Mouse (Mus musculus) hematopoietic stem cell, adult 5-6 weeks (primary cell): ENCODE measurements at regions not wholly inside any gene's neighbourhood (a gene's known extent, or its start where the extent isn't known, plus 50 kb on each side); places are given as distances from the start of the nearest gene placed in this dataset.

Source experiments
- ATAC-seq, 2 experiments: fragments of 125-278 bp in 1 of 2; replicated peaks in 1 of 2; 2 replicates each; pipeline ENCODE4 v1.8.0; 2016 to 2017; ENCODE audit warnings: inconsistent platforms in 2 of 2, mild to moderate bottlenecking in 2 of 2, moderate number of reproducible peaks in 2 of 2, low read depth in 1 of 2, moderate TSS enrichment in 1 of 2; ENCODE audit not compliant: low FRiP score in 2 of 2, poor library complexity in 2 of 2, severe bottlenecking in 2 of 2, insufficient read depth in 1 of 2, low TSS enrichment in 1 of 2

DNA sequence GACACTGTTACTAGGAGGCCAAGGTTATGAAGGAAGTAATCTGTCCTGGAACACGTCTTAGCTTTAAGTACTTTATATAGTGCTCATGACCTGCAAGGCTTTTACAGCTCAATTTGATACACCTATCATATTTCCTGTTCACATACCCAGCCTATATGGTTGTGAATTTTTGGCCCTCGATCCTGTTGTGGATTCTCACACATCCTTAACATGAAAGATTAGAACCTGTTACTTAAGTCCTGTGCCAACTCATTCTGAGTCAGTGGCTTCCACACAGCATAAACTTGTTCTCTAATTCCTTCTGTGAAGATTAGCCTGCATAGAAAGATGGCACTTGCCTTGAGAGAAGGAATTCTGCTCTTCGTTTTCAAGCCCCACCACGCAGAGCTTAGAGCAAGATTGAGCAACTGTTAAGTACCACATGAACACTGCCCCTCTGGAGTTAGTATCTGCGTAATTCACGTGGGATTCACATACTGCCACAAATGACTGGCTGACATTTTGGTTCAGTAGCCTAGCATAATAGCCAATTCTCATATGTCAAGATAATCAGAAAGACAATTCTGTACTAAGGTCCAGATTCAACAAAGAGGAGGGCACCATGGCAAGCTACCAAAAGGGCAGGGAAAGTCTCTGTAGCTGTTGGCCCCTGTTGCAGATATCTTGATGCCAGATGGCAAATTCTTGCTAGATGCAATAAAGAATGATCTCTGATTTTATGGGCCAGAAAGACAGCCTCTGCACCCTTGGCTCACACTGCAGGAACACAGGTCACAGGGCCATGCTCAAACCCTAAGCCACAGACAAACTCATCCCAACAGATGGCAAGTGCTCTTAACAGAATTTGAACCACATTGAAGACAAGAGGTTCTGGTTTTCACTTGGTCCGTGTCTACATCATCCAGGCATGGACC, 62.7 kb upstream of the Slc4a7 start:
- ATAC-seq, result no peak; a peak in 1 of 4 replicates

DNA sequence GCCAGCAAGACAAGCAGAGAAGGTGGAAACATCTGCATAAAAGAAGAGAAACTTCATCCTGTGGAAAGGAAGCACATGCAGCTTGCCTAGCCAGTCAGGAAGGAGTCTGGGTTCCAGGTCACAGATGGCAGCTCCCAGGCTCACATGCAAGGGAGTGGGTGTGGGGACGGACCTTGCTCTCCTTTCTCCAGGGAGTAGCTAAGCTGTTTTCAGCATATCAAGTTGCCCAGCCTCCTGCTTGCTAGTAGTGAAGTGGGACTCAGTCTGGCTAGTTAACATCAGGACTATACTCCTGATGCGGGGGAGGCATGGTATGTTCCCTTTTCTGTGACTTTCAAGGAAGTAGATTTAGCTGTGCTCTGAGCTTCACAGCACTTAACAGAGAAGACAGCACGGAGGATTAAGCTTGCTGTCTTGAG, 62.0 kb upstream of the Slc4a7 start:
- peak; percentile 78 to 87 for ATAC-seq

DNA sequence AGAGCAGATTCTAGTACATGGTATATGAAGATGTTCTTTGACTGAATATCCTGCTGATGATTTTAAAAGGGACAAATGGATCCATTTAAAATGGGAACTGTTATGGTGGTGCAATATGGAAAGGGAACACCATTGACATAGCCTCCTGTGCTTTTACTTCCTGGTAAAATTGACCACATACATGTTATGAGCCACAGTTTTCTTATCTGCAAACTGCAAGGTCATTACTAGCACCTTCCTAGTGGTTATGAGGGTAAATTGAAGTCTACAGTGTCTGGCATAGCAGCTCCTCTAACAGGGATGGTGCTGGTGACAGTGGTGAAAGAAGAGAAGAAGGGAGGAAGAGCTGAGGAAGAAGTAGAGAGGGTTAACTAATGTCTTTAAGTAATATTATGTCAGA, 61.5 kb upstream of the Slc4a7 start:
- peak; percentile 44 to 67; a peak in 3 of 4 replicates for ATAC-seq

DNA sequence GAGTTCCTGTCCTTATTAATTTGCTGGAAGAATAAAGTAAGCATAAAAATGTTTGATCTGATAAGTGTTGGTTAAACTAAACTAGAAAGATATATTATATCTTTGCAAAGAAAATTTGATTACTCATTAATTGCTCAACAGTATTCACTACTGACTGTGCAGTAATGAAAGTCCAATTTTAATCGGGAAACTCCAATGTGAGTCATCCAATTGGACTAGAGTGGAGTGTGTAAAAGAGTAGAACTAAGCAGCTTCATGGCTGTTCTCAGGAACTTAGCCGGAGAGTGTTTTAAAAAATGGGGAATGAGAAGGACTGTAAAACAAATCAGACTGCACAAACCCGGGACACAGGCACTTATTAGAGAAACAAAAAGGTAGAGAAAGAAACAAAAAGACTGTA, 58.5 kb upstream of the Slc4a7 start:
- ATAC-seq, result no peak

DNA sequence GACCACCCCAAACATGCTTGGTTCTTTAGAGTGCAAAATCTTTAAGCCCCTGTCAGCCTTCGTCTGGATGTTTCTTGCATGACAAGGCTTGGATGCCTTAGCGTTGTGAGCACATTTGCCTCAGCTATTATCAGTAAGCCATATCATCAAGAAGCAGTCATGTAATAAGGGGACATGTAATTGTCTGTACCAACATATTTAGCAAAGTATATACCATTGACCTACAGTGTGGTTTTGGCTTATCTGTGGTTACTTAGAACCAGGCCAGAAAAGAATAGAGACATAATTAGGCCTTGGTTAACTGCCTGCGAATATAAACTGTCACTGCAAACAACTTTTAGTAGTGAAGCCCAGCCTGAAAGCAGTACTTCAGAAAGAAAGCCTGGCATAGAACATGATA, 57.0 kb upstream of the Slc4a7 start:
- ATAC-seq, result peak in 1 of 2 experiments; percentile 14; a peak in 1 of 4 replicates
